Mouse (Mus musculus): ENCODE data around the gene Ankrd13d. TPM values are rescaled to one million over a fixed set of nuclear protein-coding genes. Genes with fewer than 3 reads are reported as not detected.
"Not testable (repeated sequence)": the region's sequence is repeated elsewhere in the genome, so short reads cannot be mapped to it uniquely, and the experiment has no call there.

The Ankrd13d gene
- total RNA-seq, 2 experiments from 2014 or later = 1.9 to 3.8 TPM

DNA sequence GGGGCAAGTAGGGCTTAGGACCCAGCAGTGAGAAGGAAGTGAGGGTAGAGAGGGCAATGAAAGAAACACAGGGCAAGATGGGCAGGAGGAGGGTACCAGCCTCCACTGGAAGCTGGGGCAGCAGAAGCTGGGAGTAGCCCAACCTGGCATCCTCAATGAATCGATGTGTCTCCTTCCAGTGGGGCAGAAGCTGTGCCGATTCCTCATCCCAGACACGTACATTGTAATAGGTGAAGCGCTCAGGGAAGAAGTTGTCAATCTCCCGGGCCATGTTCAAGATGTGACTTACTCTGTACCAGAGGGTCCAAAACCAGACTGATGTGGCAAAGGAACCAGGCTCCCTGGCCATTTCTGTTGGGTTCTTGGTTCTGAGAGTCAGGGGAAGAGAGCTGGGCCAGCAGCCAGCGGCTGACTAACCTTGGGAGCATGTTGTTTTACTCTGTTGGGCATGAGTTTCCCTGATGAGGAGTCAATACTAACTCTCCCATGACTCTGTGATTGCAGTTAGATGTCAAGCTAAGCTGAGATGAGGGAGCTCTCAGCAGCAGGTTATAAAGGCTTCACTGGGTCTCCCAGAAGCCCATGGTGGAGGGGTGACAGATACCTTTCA lies 18.7 kb downstream of the Ankrd13d start:
- no peak for ATAC-seq (replicated peaks; ENCODE audit: poor library complexity)

DNA sequence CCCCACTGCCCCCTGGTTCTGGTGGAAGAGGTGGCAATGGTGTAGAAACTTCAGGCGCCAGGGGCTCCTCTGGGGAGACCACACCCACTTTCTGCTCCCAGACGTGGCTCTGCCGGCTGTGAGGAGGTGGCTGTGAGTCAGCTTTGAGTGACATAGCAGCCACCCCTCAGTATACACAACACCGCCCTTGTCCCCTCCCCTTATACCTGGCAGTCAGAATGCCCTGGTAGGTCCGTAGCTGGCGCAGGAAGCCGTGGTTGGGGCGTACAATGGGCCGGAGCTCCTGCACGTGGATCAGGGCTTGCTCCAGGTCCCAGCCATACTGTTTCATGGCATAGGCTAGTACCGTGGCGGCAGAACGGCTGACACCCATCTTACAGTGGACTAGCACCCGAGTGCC lies 19.2 kb downstream of the Ankrd13d start:
- ATAC-seq (replicated peaks; ENCODE audit: poor library complexity) = no peak; the same call in 1 of the 2 replicates

DNA sequence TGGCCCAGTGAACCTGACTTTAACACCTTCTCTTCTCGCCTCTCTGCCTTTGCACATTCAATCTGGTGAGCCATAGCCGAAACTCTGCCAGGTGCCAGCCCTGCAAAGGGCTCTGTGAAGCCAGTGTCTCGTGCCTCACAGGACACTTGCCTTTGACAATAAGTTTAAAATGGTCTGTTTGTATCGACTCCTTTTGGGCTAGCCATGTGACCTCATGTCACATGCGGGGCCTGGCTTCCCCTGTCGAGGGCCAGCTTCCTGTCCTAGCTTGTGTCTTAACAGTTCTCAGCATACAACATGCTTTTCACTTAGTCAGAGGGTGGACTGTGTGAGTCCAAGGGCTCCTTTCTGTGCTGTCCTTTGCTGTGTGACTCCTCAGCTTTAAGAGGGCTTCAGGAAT lies 20.2 kb downstream of the Ankrd13d start:
- ATAC-seq (replicated peaks; ENCODE audit: poor library complexity) = no peak

DNA sequence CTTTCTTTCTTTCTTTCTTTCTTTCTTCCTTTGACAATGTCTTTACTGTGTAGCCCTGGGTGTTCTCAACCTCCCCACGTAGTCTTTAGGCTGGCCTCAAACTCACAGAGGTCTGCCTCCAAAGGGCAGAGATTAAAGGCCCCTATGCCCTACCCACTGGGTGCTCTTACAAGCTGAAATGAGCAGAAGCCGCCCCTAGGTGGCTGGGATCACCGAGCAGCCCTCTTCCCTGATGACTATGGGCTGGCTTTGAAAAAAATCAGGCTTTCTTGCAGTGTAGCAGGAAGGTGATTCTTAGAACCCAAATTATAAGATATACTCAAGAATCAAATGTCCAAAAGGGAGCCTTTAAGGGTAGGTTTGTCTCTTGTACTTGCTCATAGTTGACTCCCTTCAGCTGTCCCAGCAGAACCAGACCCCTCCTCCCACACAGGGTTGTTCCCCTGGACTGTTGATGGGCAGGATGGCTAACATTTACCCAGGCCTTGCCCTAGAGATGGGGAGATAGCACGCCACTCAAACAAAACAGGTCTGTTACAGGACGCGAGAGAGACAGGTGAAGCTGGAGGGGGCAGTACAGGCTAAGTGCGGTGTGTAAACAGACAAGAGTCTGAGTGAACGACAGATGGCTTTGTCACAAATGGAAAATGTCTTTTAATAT lies 21.8 kb downstream of the Ankrd13d start:
- peak; percentile 37; the same call in 1 of the 2 replicates for ATAC-seq (replicated peaks; ENCODE audit: poor library complexity)

DNA sequence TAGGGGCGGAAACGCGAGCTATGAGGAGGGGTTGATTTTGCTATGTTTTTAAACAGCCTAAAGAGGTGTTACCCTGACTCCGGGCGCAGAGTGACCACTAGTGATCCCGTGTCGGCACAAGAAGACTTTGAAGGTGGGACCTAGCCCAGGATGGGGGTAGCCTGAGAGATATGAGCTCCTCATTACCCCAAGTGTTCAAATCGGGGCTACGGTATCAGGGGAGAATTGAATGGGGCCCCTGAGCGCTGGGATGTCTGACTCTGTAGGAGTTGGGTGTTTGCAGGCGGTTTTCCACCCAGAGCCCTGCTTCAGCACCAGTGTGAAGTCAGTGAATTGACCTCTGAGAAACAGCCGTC lies 25.1 kb downstream of the Ankrd13d start:
- no peak for ATAC-seq (replicated peaks; ENCODE audit: poor library complexity)

DNA sequence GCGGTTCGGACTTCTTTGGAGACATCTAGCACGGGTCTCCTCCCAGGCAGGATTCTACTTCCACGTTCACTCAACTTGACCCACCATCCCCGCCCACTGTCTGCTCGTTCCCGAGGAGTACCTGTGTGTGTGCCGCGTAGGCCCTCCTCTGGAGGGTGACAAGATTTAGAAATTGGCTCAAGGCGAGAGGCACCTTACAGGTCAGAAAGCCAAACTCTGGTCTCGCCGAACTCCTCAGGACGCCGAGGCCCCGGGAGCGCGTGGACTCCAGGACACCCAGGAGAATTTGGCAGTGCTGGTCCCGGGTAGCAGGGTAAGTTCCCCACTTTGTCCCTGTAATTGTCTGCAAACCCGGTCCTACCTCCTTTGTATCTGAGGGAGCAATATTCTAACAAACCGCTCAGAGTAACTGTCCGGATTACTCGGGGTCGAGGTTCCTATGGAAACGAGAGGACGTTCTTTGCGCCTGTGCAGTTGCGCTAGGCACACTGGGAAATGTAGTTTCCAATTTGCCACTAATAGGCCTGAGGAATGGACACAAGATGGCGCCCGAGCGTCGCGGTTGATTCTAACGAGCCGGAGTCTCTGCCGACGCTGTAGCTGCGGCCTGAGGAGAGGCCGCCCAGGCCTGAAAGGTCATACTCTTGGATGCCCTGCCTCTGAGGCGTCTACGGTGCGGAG lies 25.6 kb downstream of the Ankrd13d start:
- ATAC-seq (replicated peaks; ENCODE audit: poor library complexity) = peak; percentile 97

DNA sequence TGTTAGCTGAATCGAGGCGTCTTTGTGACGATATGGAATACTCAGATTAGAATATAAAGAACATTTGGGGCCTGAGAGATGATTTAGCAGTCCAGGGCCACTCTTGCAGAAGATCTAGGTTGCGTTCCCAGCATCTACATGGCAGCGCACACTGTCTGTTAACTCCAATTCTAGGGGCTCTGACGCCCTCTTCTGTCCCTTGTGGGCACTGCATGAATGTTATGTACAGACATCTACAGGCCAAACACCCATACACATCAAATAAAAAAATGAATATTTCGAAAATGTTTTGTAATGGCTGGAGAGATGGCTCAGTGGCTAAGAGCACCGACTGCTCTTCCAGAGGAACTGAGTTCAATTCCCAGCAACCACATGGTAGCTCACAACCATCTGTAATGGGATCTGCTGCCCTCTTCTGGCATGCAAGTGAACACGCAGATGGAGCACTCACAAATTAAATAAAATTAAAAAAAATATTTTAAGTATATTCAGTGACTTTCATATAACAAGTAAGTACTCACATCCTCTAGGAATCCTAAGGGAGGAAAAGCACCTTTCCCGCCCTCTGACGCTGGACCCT lies 27.3 kb downstream of the Ankrd13d start:
- ATAC-seq (replicated peaks; ENCODE audit: poor library complexity) = no peak

DNA sequence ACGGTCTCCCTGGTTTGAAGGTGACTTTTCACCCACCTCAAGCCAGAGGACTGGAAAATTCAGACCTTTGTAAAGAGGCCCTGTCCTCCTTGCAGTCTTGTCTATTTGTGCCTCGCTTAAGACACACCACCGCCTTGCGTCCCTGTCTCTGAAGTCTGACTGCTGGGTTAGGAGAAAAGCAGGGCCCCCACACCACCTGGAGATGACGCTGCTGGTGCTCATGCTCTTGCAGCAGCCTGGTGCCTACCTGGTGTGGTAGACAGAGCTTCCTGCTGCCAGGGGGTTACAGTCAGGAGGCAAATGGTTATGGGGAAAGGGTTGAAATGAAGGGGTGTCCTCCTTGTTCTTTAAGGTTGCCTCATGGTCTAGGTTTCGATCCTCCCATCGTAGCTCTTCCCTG lies 28.7 kb downstream of the Ankrd13d start:
- no peak for ATAC-seq (replicated peaks; ENCODE audit: poor library complexity)

DNA sequence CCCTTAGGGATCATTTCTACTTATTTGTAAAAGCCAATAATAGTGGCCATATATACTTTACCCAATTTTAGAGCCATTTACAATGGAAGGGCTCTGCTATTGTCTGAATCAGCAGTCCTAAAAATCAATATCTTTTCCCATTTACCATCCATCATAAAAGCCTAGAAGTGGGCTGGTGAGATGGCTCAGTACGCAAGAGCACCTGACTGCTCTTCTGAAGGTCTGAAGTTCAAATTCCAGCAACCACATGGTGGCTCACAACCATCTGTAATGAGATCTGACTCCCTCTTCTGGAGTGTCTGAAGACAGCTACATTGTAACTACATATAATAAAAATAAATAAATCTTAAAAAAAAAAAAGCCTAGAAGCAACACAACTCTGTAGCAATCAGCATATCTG lies 34.3 kb downstream of the Ankrd13d start:
- not testable (repeated sequence) for ATAC-seq (replicated peaks; ENCODE audit: poor library complexity)

DNA sequence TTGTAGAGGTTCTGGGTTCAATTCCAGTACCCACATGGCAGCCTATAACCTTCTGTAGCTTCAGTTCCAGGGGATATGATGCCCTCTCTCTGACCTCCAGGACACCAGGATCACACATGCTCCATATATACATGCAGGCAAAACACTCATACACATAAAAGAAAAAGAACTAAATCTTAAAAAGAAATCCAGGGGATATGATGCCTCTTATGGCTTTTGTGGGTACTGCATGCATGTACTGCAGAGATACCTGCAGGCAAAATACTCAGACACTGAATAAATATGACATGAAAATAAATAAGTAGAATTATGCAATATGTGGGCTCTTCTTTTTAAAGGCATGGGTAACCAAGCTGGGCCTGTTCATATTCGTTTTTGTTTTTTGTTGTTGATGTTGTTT lies 35.9 kb downstream of the Ankrd13d start:
- peak; percentile 44; the same call in 1 of the 2 replicates for ATAC-seq (replicated peaks; ENCODE audit: poor library complexity)

DNA sequence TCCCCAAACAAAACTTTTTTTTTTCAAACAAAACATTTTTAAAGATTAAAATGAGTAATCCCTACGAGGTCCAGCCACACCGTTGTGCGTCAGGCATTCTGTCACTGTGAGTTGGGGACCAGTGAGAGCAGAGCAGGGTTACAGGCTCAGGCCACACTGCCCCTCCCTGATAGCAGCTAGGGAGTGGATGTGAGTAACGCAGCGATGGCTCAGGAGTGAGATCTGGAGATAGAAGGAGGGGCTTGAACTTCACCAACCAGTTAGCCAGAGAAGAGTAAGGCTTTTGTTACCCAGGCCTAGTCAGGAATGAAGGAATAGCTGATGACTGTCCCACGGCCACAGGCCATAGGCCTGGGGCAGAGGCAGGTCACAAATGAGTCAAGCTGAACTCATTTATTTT lies 38.2 kb downstream of the Ankrd13d start:
- ATAC-seq (replicated peaks; ENCODE audit: poor library complexity) = no peak

DNA sequence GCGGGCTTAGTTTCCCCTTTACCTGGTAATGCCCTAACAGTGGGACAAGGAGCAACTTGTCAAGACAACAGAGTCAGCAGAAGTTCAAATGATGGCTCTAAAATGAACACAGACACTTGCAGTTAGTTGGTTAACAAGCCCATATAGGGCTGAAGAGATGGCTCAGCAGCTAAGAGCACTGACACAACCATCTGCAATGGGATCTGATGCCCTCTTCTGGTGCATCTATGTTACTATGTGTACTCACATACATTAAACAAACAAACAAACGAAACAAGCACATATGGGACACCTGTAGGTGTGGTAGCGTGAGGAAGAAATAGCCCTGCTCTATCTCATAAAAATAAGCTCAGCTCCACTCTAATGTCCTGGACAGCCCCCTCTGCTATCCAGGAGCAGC lies 40.5 kb downstream of the Ankrd13d start:
- ATAC-seq (replicated peaks; ENCODE audit: poor library complexity) = 0 out of 2 replicates have a peak, but pooled peaks have one; percentile 31

DNA sequence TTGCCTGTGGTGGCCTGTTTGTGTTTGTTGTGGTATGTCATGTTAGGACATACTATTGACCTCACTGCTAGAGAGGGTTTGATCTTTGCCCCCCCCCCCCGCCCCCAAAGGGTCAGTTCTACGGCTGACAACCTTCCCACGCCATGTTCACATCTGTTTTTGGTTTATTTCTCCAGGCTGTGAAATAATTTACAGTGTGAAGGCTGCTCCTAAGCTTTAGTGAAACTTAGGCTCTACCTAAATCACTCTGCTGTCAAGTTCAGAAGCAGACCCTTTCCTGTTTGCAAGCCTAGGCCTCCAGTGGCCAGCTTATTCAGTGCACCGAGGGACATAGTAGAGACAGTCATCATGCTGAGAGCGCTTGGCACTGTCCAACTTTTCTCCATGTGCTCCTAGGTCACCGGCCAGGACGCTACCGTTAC lies 42.7 kb downstream of the Ankrd13d start:
- ATAC-seq (replicated peaks; ENCODE audit: poor library complexity) = no peak

DNA sequence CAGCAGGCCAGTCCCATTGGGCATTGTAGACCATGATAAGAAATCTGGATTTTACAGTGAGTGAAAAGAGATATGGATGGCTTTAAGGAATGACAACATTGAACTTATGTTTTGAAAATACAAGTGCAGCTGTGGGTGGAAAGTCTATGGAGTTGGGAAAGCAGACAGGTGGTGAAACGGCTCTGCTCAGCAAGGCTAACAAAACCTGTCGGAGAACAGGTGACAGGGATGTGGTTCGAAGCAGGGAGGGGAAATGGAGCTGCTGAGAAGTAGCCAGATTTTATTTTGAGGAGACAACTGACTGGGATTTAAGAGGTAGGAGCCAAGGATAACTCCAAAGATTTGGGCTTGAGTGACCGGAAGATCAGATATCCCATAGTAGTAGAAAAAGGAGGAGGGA lies 48.4 kb downstream of the Ankrd13d start:
- no peak for ATAC-seq (replicated peaks; ENCODE audit: poor library complexity)

DNA sequence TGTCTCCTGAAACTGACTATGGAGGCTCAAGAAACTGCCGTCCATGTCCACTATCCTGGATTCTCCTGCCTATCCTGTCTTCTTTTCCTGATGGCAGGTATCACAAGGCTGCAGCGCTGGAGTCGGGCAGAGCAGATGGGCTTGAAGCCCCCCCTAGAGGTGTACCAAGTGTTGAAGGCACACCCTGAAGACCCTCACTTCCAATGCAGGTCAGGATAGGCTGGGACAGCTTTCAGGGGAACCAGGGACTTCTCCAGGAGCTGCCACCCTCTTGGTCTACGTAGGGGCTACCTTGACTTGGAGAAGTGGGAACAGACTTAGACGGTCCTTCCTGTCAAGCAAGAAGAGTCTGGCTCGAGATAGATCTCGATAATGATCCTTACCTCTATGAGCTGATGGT lies 50.3 kb downstream of the Ankrd13d start:
- ATAC-seq (replicated peaks; ENCODE audit: poor library complexity) = no peak

DNA sequence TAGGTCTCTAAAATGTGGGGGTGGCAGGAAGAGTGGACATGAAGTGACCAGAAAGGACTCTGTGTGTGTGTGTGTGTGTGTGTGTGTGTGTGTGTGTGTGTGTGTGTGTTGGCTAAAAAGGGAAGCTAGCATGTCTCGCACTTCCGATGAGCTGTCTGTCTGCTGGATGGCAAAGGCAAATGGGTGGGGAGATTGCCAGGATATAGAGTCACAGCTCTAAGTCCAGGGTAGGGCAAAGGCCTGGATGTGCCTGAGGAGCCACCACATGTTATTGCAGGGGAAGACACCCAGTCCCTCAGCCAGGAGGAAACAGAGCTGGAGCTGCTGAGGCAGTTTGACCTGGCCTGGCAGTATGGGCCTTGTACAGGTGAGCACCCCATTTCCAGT lies 50.8 kb downstream of the Ankrd13d start:
- ATAC-seq (replicated peaks; ENCODE audit: poor library complexity) = peak; percentile 21

DNA sequence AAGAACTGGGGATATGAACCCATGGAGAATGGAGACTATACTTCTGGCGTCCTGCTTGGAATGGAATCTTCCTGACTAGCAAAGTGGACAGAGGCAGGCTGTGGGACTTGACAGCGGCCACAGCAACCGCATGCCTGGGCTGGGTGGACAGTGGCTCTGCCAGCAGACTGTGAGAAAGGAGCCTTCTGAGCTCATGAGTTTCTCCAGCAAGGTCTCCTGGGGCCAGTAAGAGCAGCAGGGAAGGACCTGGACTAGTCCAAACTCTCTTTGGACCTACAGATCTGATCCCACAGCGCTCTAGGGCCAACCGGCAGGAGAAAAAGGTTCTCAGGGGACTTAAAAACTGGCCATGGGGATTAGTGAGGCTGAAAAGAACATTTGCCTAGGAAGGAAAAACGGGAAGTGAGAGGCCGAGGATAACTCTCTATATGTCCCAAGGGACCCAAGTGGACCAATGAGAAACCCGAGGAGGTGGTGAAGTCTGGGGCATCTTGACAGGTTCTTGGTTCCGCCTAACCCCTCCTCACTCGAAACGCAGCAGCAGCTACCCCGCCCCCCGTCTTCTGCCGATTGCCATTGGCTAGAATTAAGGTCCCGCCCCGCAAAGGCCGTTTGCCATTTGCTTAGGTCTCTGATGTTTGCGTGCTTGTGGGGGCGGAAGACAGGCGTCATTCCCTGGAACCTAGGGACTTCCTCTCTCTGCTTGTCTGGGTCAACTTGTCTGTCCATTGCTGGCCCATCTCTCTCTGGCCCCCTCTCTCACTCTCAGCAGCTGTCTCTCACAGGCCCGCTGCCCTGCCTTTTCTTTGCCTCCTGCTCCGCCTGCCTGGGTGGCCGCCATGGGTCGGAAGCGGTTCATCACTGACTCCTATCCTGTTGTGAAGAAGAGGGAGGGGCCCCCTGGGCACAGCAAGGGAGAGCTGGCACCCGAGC lies 51.4 kb downstream of the Ankrd13d start, which contains the start of gene Pold4:
Gene Pold4, plus strand, starts transcription at position 647 of the 933 bp plus-strand sequence.
- ATAC-seq (replicated peaks; ENCODE audit: poor library complexity) = peak; percentile 82

DNA sequence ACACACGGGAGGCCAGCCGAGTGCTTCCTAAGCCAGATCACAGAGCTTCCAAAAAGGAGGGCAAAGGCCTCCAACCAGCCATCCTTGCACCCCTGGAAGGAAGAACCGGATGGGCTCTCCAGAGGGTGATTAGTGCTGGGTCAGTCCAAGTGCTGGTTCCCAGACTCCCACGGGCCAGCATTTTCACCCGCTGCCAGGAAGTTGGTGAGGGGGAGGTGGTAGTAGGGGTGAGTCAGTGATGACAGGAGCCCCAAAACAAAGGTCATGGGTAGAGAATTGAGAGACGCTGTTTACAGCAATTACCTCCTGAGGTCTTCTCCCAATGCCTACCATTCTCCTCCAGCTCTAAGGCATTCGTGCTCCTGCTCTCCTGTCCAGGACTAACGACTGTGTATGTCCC lies 52.5 kb downstream of the Ankrd13d start:
- ATAC-seq (replicated peaks; ENCODE audit: poor library complexity) = no peak

DNA sequence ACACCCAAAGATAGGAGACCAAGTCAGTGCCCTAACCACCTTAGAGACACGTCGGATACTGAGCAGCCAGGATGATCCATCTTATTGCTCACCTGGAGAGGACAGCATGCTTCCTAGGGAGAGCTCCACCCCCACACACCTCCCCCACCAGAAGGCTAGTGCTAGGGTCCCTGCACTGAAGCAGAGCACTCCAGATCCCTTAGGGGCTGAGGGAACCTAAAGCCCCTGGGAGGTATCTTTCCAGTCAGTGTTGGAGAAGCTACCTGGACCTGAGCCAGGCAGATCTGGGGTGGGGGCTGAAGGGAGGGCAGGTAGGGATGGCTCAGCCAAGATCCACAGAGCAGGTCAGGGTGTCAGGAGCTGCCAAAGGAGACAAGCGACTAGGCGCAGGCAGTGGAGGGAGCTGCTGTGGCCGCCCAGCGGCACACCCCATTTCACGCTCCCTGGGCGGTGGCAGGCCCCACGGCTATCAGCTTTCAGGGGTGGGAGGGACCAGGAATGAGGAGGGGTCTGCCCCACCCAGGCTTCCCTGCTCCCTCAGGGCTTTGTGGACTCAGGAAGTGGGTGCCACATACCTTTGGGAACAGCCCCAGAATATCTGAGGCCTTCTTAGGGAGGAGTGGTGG lies 53.4 kb downstream of the Ankrd13d start:
- ATAC-seq (replicated peaks; ENCODE audit: poor library complexity) = no peak

DNA sequence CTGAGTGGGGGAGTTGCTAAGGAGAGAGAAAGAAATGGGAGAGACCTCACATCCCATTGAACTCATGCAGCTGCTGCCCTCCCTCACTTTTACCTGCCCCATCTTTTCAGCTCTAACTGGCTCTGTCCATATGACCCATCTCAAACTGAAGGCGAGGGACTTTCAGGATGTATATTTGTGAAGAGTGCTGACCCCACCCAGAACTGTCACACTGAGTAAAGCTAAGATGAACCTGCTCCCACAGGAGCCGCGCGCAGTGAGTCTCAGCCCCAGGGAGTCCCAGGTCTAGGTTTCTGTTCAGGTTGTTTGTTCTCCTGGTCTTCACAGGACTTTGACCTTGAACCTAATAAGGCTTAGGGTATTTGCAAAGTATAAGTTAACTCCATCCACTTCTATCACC lies 54.0 kb downstream of the Ankrd13d start:
- ATAC-seq (replicated peaks; ENCODE audit: poor library complexity) = no peak
